Mouse (Mus musculus): ENCODE measurements around the gene Pum2. TPM values are rescaled to one million over a fixed set of nuclear protein-coding genes. Genes with fewer than 3 reads are reported as not detected.

The Pum2 gene
- total and polyA plus RNA-seq, 3 experiments: 62.9 to 140 (median 87.8) TPM

- TF ChIP-seq JUND (IDR thresholded peaks at IDR 0.05; ENCODE audit: low read depth, low read length) (no peak), MAX (IDR thresholded peaks at IDR 0.05; ENCODE audit: low read length) (peak; percentile 81), MXI1 (IDR thresholded peaks at IDR 0.05; ENCODE audit: low read depth, low read length) (peak; percentile 80; the same call in 1 of the 2 replicates), SIN3A (IDR thresholded peaks at IDR 0.05; ENCODE audit: low read length) (no peak), BHLHE40 (IDR thresholded peaks at IDR 0.05; ENCODE audit: borderline replicate concordance, low read depth, low read length) (no peak), SMC3 (IDR thresholded peaks at IDR 0.05; ENCODE audit: low read depth, low read length) (peak; percentile 9; the same call in 1 of the 2 replicates), ETS1 (IDR thresholded peaks at IDR 0.05; ENCODE audit: low read depth, low read length) (0 out of 2 replicates have a peak, but pooled peaks have one; percentile 26), TAL1 (IDR thresholded peaks at IDR 0.05; ENCODE audit: low read length) (no peak), HCFC1 (IDR thresholded peaks at IDR 0.05; ENCODE audit: low read depth, low read length) (0 out of 2 replicates have a peak, but pooled peaks have one; percentile 25), GABPA (IDR thresholded peaks at IDR 0.05; ENCODE audit: low read depth, low read length) (no peak), ELF1 (IDR thresholded peaks at IDR 0.05; ENCODE audit: low read depth, low read length) (no peak), TBP (IDR thresholded peaks at IDR 0.05; ENCODE audit: low read depth, low read length) (peak; percentile 63), ZNF384 (IDR thresholded peaks at IDR 0.05; ENCODE audit: low read depth, low read length) (no peak), KAT2A (conservative IDR thresholded peaks at IDR 0.05; ENCODE audit: low read depth, low read length) (no peak)
These were observed 97.3 kb downstream of the Pum2 start, which contains the start of gene Sdc1 (continued) for GRCm38 (mm10) chr12:8770946-8771843.

- Histone ChIP-seq H3K9me3 (replicated peaks; ENCODE audit: insufficient read depth, low read length) (no peaks in the 10 kb centered on the region), H3K4me3 (ENCODE audit: control insufficient read depth in 1 of 2, insufficient read depth in 1 of 2, low read depth in 2 of 2, low read length in 2 of 2) (peak overlapping the region; percentile 86 to 87), H3K9ac (ENCODE audit: control insufficient read depth, low read depth, low read length, poor library complexity, severe bottlenecking) (peak overlapping the region; percentile 90), H3K36me3 (ENCODE audit: control insufficient read depth in 1 of 2, insufficient read depth in 2 of 2, low read length in 2 of 2) (peaks cover 0 to 13% of the 10 kb centered on the region in 2 experiments; a peak in 2 of 4 replicates), H3K27me3 (ENCODE audit: control insufficient read depth in 1 of 2, insufficient read depth in 2 of 2, low read length in 2 of 2) (no peaks in the 10 kb centered on the region), H3K27ac (ENCODE audit: control insufficient read depth, low read depth, low read length) (peak overlapping the region; percentile 47), H3K79me2 (ENCODE audit: control insufficient read depth, insufficient read depth, low read length, poor library complexity) (peaks cover 23% of the 10 kb centered on the region), H3K4me1 (ENCODE audit: control insufficient read depth in 1 of 2, insufficient read depth in 2 of 2, low read length in 2 of 2) (peaks cover 3 to 22% of the 10 kb centered on the region in 2 experiments)
- no peak for DNase-seq (ENCODE audit: low read depth, low spot score)
- peak; percentile 19; the same call in 1 of the 2 replicates for TF ChIP-seq HCFC1 (IDR thresholded peaks at IDR 0.05; ENCODE audit: low read depth, low read length)
- TF ChIP-seq CHD2 (IDR thresholded peaks at IDR 0.05; ENCODE audit: low read length): no peak
- peak; percentile 76; the same call in 1 of the 2 replicates for TF ChIP-seq MYC (IDR thresholded peaks at IDR 0.05; ENCODE audit: low read depth, low read length)
- TF ChIP-seq EP300 (IDR thresholded peaks at IDR 0.05; ENCODE audit: low read depth in 1 of 2, low read length in 2 of 2): no peak
- peak; percentile 23; the same call in 1 of the 2 replicates for TF ChIP-seq UBTF (IDR thresholded peaks at IDR 0.05; ENCODE audit: borderline replicate concordance, insufficient read depth, low read depth, low read length)
These were observed 98.0 kb downstream of the Pum2 start for GRCm38 (mm10) chr12:8771844-8772380.

Data from MEL (cell line).